Mouse (Mus musculus) lung, postnatal 0 days (tissue): ENCODE results near the gene Gstm3.

Experiments used
- CTCF ChIP-seq: IDR thresholded peaks from 2 replicates; pipeline ENCODE4 v1.5.1; 2016; ENCODE audit warnings: antibody characterized with exemption, mild to moderate bottlenecking
- EP300 ChIP-seq: IDR thresholded peaks from 2 replicates; pipeline ENCODE4 v1.6.1; 2016; ENCODE audit warnings: antibody characterized with exemption, mild to moderate bottlenecking, control low read depth

- TF ChIP-seq CTCF (no peak), EP300 (no peak)
Observed at GRCm38 (mm10) chr3:108014098-108014973, 45.3 kb upstream of the Gstm3 start.
